Mouse (Mus musculus) liver, adult 2 months (tissue): ENCODE data around the gene Cct3.

ENCODE experiments used
- CTCF ChIP-seq: fragments of 200-500 bp; IDR thresholded peaks from 2 replicates; pipeline ENCODE4 v1.5.1; 2011; ENCODE audit warnings: low read depth, low read length, control low read depth
- POLR2A ChIP-seq: fragments of 200-500 bp; IDR thresholded peaks from 2 replicates; pipeline ENCODE4 v1.6.1; 2011; ENCODE audit warnings: low read length, control low read depth; ENCODE audit not compliant: insufficient read depth; ENCODE audit errors: extremely low read depth

DNA sequence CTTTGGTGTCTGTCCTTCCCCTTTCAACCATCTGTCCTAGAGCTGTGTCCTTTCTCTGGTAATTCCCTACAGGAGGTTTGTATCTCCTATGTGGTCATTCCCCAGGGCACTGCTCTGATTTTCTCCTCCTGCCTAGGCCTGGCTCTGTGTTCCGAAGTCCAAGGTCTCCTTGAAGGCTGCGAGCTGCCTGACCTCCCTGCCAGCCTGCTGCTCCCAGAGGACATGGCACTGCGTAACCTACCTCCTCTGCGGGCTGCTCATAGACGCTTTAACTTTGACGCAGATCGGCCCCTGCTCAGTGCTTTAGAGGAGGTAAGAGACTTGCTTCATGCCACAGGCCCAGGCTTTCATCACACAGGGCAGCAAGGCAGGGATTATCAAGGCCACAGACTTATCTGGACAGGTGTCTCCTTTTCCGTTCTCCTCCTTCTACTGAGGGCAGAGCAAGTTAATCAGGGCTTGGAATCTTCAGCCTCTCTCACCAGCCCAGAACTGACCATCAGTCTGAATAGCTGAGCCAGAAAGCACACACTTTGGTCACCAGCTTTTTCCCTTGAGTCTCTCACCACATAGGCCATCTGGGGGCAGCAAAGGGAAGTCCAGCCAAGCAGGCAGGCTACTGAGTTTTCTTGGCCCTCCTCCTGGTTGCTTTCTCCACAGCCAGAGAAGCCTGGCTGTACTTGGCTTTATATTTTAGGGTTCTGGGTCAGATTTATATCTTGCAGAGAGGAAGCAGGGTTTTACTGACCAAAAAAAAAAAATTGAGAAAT, 57.7 kb downstream of the Cct3 start:
- TF ChIP-seq POLR2A (no peak), CTCF (no peak)
